Mouse (Mus musculus) retina, postnatal 1 day (tissue): ENCODE results near the gene Tuba4a.
"Not testable (repeated sequence)": the region's sequence is repeated elsewhere in the genome, so short reads cannot be mapped to it uniquely, and the experiment has no call there.

Experiments used
- DNase-seq: peaks from one replicate; pipeline ENCODE4 v3.0.0-alpha.2; 2012

The Tuba4a gene

DNA sequence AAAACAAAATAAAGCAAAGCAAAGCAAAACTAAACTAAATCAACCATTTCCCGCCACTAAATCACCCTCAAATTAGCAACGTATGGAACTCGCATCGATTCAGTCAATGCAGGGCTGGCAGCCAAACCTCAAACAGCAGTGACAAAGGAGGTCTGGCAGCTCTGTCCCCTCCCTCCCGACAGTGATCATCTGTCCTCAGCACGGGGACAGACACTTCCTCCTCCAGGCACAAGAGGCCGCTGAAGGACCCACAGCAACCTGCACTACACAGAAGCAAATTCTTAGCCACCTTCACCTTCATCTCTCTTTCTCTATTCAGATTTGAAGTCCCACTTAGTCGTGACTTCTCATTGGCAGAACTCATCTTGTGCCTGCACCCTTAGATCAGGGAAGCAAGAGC, 14.9 kb upstream of the Tuba4a start:
- peak; percentile 87 for DNase-seq

DNA sequence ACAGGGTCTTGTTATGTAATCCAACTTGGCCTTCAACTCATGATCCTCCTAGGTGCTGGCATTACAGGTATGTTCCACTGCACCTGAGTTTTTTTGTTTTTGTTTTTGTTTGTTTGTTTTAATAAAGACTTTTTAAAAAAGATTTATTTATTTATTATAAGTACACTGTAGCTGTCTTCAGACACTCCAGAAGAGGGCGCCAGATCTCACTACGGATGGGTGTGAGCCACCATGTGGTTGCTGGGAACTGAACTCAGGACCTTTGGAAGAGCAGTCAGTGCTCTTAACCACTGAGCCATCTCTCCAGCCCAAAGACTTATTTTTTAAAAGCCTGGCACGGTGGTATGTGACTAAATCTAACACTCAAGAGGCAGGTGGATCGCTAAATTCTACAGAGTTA, 12.8 kb upstream of the Tuba4a start:
- not testable (repeated sequence) for DNase-seq

DNA sequence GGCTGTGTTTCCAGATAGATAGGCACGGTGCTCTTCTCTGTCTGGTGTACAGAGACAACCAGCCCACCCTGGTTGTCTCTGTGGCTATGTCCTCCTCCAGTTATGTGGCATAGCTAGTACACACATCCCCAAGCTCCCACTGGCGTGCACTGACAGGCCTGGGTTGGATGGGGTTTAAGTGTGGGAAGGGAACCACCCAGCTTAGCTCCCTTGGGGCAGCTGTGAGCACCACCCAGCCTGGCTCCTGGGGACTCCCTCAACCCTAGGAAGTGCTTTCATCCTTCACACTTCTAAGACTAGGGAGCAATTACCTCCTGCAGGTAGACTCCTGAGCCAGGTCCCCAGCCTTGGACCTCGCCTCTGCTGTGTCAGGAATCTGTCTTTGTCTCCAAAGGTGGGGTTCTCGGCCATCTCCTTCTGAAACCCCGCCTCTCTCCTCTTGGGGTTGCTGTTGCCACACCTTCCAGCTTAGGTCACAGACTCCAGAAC, 12.0 kb upstream of the Tuba4a start, which contains the start of gene A630095N17Rik:
Gene A630095N17Rik (minus strand): TSS at position 439 of the 489 bp plus-strand sequence.
- DNase-seq: no peak

DNA sequence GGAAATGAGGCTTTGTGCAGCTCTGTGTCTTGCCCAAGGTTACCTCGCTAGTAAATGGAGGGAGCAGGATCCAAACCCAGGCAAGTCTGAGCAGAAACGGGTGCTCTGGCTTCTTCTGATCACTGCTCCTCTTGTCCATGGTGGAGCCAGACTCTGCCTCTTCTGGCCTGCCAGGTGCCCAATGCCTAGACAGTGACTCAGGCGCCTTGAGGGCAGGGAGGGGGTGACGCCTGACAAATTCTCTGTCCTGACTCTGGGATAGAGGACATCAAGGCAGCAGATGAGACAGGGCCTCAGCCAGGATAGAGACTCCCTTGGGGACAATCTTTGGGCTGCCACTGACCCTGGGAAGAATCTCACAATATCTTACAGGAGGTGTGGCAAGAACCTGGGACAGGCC, 11.6 kb upstream of the Tuba4a start:
- DNase-seq: no peak

DNA sequence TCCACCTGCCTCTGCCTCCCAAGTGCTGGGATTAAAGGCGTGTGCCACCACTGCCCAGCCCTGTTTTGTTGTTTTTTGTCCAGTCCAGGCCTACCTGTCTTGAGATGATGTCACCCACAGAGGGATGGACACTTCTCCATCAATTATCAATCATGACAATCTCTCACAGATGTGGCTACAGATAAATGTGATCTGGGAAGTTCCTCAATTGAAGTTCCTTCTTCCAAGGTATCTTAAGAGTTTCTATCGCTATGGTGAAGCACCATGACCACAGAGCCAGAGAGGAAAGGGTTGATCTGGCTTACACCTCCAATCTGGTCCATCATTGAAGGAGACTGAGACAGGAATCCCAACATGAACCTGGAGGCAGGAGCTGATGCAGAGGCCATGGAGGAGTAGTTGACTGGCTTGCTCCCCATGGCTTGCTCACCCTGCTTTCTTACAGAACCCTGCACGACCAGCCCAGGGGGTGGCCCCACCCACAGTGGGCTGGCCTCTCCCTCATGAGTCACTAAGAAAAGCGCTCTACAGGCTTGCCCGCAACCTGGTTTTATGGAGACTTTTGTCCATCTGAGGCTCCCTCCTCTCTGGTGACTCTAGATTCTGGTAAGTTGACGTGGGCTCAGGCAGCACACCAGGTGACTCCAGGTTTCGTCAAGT, 10.8 kb upstream of the Tuba4a start:
- no peak for DNase-seq

DNA sequence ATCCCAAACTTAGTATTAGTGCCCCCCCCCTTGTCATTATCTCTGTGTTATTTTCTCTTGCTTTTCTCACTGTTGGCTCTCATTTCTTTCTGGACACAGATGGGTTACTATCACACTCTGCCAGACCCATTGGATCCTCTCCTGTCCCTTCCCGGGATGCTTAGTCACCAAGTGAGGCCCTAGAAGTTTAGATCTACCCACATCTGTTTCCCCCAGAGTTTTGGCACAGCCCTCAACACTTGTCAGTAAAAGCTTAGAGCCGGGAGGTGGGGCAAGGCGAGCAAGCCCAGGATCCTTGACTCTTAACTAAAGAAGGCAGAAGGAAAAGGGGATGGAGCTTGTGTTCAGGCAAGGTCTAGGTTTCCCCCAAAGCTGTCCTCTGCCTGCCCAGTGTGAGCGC, 9.5 kb upstream of the Tuba4a start:
- DNase-seq: no peak

DNA sequence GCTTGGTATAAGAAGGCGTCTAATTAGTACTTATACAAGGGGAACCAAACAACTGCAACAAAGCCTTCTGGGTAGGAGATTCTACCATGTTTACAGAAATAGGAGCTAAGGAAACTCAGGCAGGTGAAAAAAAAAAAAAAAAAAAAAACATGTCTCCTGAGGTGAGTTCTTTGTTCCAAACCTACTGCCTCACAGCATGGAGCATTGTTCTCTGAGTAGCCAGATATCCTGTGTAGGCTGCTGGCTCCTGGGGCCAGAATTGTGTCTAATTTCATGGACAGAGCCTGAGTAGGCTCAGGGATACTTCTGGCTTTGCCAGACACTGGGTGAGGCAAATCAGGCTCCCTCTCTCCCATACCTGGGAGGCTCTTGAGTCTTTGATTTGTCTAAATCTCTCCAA, 8.0 kb upstream of the Tuba4a start:
- no peak for DNase-seq

DNA sequence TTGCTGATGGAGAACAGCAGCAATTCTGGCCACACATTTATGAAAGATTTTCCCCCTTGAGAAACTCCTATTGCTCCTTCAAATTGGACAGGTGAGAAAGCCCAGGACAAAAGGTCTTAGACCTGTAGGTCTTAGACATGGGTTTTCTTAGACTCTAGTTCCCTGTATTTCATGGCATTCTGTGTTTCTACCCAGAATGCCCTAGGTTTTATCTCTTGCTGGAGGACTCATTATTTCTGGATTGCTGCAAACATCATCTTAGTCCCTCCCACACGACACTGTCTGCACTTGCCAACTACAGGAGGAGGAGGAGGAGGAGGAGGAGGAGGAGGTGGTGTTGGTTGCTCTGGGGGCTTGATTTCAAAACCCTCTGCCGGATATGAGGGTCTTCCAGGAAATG, 6.5 kb upstream of the Tuba4a start:
- no peak for DNase-seq

DNA sequence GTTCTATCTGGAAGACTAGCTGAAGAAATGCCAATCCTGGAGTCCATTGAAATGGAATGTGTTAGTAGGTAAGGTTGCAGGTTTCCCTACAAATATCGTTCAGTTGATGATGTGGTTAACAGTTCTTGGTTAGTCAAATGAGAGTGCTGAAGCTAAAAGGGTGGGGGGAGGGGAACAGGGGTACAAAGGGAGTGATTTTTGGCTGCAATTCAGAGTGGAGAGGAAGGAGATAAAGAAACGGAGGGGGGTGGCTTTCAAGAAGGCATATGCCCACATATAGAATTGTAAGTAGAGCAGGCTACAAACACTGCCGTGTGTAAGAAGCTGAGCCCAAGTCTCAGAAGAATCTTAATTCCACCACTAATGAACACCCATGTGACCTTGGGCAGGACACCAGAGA, 5.8 kb upstream of the Tuba4a start:
- no peak for DNase-seq

DNA sequence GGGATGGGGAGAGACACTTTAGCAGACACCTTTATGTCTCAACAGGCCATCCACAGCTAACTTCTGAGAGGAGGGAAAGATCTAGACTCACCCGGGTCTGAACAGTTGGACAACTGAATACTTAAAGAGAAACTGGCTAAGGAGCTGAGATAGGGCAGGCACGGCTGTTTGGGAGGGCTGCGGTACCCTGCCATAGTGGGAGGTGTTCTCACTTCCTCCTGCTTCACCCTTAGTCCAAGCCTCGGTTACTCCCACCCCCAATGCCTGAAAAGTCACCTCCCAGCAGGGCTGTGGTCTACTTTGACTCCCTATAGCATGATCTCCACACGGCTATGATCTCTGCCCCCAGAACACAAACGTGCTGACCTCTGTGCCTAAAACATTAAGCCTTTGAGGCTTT, 3.9 kb upstream of the Tuba4a start:
- DNase-seq: no peak

DNA sequence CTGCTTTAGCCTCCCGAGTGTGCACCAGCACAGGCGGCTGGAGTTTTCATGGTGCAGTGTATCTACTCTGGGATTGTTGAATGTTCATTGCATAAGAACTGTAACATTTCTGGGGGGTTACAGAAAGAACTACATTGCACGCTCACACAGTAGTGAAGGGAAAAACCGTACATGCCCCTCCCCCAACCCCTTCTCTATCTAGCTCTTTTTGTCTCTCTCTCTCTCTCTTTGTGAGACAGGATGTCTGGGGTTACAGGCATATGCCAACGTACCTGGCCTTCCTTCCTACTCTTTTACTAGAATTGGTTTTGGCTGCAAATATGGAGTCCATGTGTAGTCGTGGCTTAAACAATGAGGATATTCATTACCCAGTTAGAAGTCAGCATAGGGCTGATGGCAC, 3.3 kb upstream of the Tuba4a start:
- DNase-seq: no peak

DNA sequence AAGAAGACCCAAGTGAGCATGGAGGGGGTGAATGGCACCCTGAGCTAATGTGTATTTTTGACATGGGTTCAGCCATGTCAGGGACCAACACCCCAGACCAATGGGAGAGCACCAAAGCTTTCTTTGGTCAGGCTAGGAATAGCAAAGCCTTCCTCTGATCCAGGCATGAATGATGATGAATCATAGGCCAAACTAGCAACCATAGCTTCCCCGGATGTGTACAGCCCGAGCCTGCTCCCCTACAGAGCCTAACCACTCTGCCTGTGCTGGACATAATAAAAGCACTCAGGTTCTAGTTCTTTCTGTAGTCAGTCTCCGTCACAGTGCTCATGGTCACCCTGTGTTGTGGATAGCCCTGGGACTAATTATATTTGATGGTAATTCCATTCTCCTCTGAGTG, 1.9 kb upstream of the Tuba4a start:
- DNase-seq: no peak

DNA sequence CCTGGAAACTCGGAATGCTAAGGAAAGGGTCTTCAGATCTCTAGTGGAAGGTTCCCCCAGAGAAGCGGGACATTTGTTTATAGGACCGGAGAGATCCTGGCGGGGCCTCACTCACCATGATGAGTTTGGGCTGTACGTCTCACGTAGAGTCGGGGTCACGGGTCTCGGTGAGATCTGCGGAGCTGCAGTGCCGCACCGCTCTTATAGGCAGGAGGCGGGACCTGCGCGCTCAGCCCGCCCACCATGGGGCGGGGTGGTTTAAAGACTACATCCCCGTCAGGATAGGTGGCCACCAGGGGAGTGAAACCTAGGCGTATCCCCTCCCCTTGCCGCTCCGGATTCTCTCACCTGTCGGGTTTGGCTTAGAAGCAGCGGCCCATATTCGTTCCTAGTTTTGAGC, 587 bp downstream of the Tuba4a start:
- DNase-seq: peak; percentile 77

DNA sequence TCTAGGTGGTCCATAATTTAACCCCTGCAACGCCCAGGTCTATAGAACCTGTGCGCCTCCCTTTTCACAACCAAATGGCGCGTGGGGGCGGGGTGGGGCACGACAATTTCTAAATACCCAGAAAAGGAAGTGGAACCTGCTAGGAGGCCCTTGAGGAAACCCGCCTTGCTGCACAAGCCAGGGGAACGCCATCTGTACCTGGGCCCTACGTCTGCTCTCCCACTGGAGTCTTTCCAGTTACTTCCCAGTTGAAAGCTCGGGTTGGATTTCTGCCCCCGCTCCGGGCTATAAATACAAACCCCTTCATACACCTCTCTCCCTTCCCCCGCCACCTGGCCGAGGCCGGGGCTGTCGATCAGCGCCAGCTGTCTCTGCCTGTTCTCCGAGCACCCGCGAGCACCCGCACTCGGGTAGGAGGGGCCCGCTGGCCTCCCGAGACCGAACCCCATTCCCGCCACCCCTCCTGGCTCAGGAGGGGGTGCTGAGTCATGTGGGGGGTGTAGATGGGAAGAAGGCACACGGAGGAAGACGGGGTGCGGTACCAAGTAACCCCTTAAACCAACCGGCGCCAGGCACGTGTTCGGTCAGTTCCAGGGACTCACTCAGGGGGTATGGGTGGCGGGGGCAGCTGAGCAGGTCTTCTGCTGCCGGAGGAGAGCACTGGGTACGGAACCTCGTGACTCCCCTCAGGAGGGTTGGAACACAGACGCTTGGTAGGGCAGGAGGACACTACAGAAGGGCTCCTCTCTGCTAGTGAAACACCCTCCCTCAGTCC, 1.3 kb downstream of the Tuba4a start:
- peak; percentile 45 for DNase-seq

DNA sequence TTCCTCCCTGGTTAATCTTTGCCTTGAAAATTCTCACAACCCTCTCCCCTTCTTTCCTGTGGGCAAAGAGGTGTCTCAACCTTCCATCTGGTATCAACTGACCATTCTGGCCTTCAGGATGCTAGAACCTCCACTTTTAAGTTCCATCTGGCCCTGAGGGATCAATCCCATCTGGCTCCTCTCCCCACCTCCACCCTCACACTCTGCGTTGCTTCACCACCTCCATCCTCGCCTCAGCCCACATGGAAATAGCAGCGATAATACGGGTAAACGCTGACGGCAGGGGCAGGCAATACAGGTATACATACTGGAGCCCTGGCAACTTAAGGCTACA, 1.8 kb downstream of the Tuba4a start:
- no peak for DNase-seq

DNA sequence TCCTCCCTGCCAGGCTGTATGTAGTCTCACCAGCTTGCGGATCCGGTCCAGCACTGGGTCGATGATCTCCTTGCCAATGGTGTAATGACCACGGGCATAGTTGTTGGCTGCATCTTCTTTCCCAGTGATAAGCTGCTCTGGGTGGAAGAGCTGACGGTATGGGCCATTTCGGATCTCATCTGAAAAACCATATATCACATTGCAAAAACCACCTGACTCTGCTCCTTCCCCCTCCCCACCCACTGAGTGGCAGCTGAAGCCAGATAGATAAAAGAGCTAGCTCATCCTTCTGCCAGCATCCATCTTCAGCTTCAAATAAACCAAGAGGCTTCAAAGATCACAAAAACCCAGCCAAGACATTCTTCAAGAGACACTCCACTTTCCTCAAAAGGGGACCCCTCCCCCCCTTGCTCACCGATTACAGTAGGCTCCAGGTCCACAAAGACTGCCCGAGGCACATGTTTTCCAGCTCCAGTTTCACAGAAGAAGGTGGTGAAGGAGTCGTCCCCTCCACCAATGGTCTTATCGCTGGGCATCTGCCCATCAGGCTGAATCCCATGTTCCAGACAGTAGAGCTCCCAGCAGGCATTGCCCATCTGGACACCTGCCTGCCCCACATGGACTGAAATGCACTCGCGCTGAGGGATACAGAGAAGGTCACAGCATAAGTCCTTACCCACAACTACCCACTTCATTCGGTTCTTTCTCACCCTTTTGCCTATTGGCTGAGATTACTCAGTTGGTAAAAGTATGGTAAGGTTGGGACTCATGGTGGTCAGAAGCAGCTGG, 2.7 kb downstream of the Tuba4a start:
- peak; percentile 35 for DNase-seq

DNA sequence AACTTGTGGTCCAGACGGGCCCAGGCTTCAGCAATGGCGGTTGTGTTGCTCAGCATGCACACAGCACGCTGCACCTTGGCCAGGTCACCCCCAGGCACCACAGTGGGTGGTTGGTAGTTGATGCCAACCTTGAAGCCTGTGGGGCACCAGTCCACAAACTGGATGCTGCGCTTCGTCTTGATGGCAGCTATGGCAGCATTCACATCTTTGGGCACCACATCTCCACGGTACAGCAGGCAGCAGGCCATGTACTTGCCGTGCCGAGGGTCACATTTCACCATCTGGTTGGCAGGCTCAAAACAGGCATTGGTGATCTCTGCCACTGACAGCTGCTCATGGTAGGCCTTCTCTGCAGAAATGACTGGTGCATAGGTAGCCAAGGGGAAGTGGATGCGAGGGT, 3.9 kb downstream of the Tuba4a start:
- no peak for DNase-seq

DNA sequence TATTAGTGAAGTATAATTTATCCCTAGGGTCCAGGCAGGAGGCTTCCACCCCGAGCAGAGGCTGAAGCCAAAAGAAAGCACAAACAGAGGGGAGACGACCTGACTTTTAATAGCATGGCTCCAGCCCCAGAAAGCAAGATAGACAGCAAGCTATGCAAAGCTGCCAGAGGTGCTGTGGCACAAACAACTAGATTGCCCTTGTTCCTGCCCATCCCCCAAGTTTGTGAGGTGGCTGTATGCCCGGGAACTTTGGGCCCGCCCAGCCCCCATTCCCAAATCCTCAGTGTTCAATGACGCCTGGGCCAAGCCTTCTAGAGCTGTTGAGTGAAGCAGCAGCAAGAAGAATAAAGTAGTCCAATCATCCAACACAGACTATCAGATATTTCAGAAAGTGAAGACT, 4.8 kb downstream of the Tuba4a start:
- no peak for DNase-seq

DNA sequence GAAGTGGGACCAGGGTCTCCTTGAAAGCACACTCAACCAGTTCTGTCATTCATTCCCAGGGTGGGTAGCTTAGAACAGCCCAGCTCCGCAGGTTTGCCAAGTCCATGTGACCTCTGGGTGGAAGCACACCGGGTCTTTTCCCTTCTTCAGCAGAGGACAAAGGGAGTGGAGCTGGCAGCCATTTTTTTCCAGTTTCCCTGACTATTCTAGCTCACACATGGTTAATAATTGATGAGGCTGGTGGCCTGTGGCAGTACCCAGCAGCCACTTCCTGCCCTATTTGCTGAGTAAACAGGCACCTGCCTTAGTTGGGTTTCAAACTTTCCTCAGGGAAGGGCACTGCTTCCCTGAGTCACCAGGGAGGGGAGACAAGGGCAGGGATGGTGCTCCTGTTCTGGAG, 5.2 kb downstream of the Tuba4a start:
- DNase-seq: no peak

DNA sequence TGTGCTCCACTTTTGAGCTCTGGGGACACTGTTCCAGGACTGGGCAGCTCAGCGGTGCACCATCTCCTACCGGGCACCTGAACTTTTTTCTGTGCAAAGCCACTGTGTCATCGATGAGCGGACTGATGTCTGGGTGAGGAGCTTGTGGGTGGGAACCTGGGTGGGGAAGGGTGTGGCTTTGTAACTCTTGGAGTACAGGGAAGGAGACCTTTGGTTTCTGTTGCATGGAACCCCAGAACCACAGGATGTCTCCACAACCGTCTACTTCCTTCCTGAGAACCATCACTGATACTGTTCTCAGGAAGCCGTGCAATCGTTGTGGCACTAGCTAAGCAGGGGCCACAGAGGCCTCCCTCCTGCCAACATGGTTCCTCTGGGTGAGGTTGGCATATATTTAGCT, 6.6 kb downstream of the Tuba4a start:
- DNase-seq: no peak

DNA sequence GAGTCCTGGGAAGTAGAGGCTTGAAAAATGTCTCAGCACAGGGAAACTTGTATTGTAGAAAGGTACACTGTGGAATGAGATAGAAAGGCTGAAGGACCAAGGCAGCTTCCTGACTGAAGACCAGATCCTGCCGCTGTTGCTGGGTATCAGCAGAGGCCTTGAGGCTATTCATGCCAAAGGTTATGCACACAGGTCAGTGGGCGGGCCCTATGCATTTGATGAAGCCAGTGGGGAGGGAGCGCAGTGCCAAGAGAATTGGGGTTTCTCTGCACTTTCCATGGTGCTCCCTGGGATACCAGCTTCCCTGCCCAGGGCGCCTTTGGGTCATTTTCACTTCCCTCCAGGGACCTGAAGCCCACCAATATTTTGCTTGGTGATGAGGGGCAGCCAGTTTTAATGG, 7.1 kb downstream of the Tuba4a start:
- DNase-seq: no peak

DNA sequence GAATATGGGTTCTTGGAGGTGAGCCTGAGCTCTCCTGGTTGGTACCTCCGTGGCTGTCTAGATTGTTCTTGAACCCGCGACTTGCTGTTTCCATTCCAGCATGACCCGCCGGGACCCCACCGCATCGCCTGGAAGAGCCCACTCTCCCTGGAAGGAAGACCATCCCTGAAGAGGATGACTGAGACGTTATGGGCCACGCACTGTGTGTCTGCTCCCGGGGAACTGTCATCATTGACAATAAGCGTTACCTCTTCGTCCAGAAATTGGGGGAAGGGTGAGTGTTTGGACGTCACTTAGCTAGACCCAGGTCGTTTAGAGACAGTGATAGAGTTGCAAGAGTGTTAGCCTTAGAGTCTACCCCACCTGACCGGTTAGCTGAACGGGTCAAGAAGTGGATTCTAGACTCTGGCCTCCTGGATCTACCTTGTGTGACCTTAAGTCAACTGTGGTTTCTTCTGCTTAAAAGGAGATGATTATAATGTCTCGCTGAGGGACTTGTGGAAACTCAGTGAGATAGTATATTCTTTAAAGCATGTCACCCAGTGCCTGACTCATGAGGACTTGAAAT, 8.4 kb downstream of the Tuba4a start:
- no peak for DNase-seq
